Mouse (Mus musculus): ENCODE measurements around the gene 1700016C15Rik. TPM values are rescaled to one million over a fixed set of nuclear protein-coding genes. Genes with fewer than 3 reads are reported as not detected.
A peak's percentile ranks its signal among the peaks of the same experiment; 100 is the strongest.

The 1700016C15Rik gene
- polyA plus RNA-seq, 1 experiment from 2014 or later, result not detected

DNA sequence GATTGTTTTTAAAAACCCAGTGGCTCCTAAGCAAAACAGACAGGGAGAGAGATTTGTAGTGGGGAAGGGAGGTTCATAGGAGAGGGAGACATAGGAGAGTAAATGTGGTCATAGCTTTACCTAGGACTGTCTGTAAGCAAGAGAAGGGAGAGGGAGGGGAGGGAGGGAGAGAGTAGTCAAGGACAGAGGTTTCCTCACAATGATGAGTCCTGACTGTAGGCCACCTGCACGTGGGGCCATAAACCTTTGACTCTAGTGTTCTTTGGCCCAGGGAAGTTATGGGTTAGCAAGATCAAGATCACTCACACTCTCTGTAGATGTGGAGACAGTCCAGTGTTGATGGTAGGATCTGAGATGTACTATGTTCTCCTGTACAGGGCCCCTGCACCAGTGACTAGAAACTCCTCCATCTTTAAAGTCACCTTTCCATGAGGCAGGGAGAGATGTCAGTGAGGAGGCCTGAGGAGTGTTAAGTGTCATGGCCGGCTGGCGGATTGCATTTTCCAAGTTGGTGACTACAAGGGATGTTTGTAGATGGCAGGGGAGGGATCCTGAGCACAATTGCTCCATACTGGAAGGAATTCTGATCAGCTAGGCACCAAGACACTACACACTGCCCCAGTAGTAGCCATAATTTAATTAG is 1.6 kb upstream of the 1700016C15Rik start:
- H3K4me1 ChIP-seq (ENCODE audit: insufficient read depth), result no peaks in the 10 kb centered on the region; the same call in 1 of the 2 replicates
- TF ChIP-seq EP300 (IDR thresholded peaks at IDR 0.05; ENCODE audit: low read depth), result no peak
- TF ChIP-seq CTCF (IDR thresholded peaks at IDR 0.05; ENCODE audit: low read depth), result no peak
- no peak overlapping the region for H3K9ac ChIP-seq (replicated peaks)
- peaks cover 6% of the 10 kb centered on the region; the same call in 1 of the 2 replicates for H3K9me3 ChIP-seq (ENCODE audit: low read length)
- ATAC-seq (no peak), DNase-seq (no peak)
- H3K4me3 ChIP-seq (ENCODE audit: low read depth, low read length), result no peak overlapping the region
- no peak overlapping the region for H3K4me2 ChIP-seq (ENCODE audit: low read depth, low read length)
- no peak overlapping the region for H3K27ac ChIP-seq (ENCODE audit: low read depth)
- H3K27me3 ChIP-seq (ENCODE audit: insufficient read depth, low read length), result no peaks in the 10 kb centered on the region
- WGBS (ENCODE audit: insufficient replicate concordance), result 80% methylated on average over 3 of the region's 3 CpGs
- no peaks in the 10 kb centered on the region for H3K36me3 ChIP-seq (replicated peaks; ENCODE audit: insufficient read depth, low read length)

DNA sequence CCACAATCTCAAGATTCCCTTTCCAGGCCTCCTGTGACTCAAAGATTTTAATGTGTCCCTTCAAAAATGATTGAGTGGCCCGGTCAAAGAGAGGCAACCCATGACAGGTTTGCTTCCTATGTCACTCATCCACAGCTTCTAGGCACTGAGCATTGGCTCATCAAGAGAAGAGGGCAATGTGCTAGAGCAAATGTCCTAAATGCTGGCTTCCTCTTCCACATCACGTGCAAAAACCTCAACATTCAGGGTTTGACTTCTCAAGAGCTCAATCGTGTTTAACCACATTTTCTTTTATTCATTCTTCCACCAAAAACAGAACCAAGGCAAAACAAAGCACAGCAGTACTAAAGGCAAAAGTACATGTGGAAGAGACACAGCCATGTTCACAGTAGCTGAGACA is 2.4 kb downstream of the 1700016C15Rik start:
- Histone ChIP-seq H3K27ac (ENCODE audit: low read depth) (no peak overlapping the region), H3K4me1 (ENCODE audit: insufficient read depth) (no peaks in the 10 kb centered on the region), H3K4me3 (ENCODE audit: low read depth, low read length) (no peak overlapping the region), H3K9me3 (ENCODE audit: low read length) (peaks cover 6% of the 10 kb centered on the region; the same call in 1 of the 2 replicates), H3K36me3 (replicated peaks; ENCODE audit: insufficient read depth, low read length) (no peaks in the 10 kb centered on the region), H3K27me3 (ENCODE audit: insufficient read depth, low read length) (no peaks in the 10 kb centered on the region), H3K9ac (replicated peaks) (no peak overlapping the region), H3K4me2 (ENCODE audit: low read depth, low read length) (no peak overlapping the region)
- 68% methylated on average over 3 of the region's 3 CpGs for WGBS (ENCODE audit: insufficient replicate concordance)
- DNase-seq (no peak), ATAC-seq (no peak)
- TF ChIP-seq CTCF (IDR thresholded peaks at IDR 0.05; ENCODE audit: low read depth) (no peak), EP300 (IDR thresholded peaks at IDR 0.05; ENCODE audit: low read depth) (no peak)

DNA sequence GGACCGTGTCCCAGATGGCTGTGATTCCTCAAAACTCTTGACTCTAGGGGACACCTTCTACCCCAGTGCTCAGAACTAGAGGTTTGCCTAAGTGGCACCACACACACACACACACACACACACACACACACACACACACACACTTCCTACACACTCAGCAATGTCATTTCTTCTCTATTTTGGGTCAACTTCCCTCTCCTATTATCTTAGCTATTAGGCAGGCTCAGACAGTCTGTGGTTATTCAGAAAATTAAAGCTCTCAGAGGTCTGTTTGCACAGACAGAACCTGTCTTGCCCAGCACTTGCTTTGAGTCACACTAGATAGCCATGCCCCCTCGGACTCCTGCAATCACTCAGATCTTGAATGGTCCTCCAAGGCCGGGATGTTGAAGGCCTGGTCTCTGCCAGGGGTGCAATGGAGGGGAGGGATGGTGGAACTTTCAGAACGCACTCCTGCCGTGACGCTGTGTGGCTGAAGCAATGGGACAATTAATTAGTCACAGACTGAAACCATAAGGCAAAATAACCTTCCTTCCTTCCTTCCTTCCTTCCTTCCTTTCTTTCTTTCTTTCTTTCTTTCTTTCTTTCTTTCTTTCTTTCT is 8.0 kb downstream of the 1700016C15Rik start:
- ATAC-seq (no peak), DNase-seq (no peak)
- WGBS (ENCODE audit: insufficient replicate concordance), result 39% methylated on average over 6 of the region's 6 CpGs
- Histone ChIP-seq H3K4me2 (ENCODE audit: low read depth, low read length) (no peak overlapping the region), H3K27me3 (ENCODE audit: insufficient read depth, low read length) (no peaks in the 10 kb centered on the region), H3K9me3 (ENCODE audit: low read length) (no peaks in the 10 kb centered on the region), H3K9ac (replicated peaks) (no peak overlapping the region), H3K4me1 (ENCODE audit: insufficient read depth) (no peaks in the 10 kb centered on the region), H3K27ac (ENCODE audit: low read depth) (no peak overlapping the region), H3K36me3 (replicated peaks; ENCODE audit: insufficient read depth, low read length) (no peaks in the 10 kb centered on the region), H3K4me3 (ENCODE audit: low read depth, low read length) (no peak overlapping the region)
- TF ChIP-seq EP300 (IDR thresholded peaks at IDR 0.05; ENCODE audit: low read depth) (no peak), CTCF (IDR thresholded peaks at IDR 0.05; ENCODE audit: low read depth) (no peak)

DNA sequence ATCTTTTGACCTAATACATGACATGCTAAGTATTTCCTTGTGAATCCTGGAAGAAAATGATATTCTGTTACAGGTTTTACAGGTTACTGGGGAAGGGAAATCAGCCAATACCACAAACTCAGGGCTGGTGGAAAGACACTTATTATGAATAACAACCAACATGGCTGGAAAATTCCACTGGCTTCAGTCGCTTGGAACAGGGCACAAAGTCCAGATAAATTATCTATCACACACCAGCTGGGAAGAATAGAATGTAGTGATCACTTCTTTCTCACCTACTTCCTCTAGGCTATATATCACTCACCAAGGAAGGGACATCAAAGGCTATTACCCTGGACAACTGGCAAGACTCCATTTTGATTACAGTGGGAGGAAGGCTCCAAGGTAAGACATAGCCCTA is 11.1 kb downstream of the 1700016C15Rik start:
- Histone ChIP-seq H3K27ac (ENCODE audit: low read depth) (no peak overlapping the region), H3K27me3 (ENCODE audit: insufficient read depth, low read length) (no peaks in the 10 kb centered on the region), H3K9me3 (ENCODE audit: low read length) (no peaks in the 10 kb centered on the region), H3K9ac (replicated peaks) (no peak overlapping the region), H3K36me3 (replicated peaks; ENCODE audit: insufficient read depth, low read length) (no peaks in the 10 kb centered on the region), H3K4me3 (ENCODE audit: low read depth, low read length) (no peak overlapping the region), H3K4me2 (ENCODE audit: low read depth, low read length) (no peak overlapping the region), H3K4me1 (ENCODE audit: insufficient read depth) (no peaks in the 10 kb centered on the region)
- no peak for TF ChIP-seq CTCF (IDR thresholded peaks at IDR 0.05; ENCODE audit: low read depth)
- no peak for TF ChIP-seq EP300 (IDR thresholded peaks at IDR 0.05; ENCODE audit: low read depth)
- no peak for DNase-seq
- WGBS (ENCODE audit: insufficient replicate concordance), result 49% methylated on average over 1 of the region's 1 CpGs
- ATAC-seq, result no peak

DNA sequence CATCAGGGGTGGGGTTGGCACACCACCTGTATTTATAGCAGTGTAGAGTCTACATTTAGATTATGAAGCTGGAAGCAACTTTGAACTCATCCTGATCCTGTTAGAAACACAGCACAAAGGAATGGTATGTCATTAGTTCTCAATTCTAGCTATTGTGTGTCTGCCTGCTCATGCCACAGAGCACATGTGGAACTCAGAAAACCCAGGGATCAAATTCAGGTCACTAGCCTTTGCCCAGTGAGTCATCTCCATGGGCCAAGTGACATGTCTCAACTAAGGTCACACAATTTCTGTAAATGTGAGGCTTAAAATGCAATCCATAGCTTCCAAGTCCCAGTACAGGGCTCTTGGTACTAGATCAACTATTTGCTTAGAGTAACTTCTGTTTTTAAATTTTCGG is 12.5 kb downstream of the 1700016C15Rik start:
- H3K9me3 ChIP-seq (ENCODE audit: low read length), result no peaks in the 10 kb centered on the region
- DNase-seq, result no peak
- H3K9ac ChIP-seq (replicated peaks), result no peak overlapping the region
- WGBS (ENCODE audit: insufficient replicate concordance), result 56% methylated on average over 1 of the region's 1 CpGs
- H3K4me2 ChIP-seq (ENCODE audit: low read depth, low read length), result no peak overlapping the region
- no peaks in the 10 kb centered on the region for H3K27me3 ChIP-seq (ENCODE audit: insufficient read depth, low read length)
- H3K4me3 ChIP-seq (ENCODE audit: low read depth, low read length), result no peak overlapping the region
- H3K36me3 ChIP-seq (replicated peaks; ENCODE audit: insufficient read depth, low read length), result no peaks in the 10 kb centered on the region
- peak; percentile 66 for ATAC-seq
- no peaks in the 10 kb centered on the region for H3K4me1 ChIP-seq (ENCODE audit: insufficient read depth)
- no peak for TF ChIP-seq EP300 (IDR thresholded peaks at IDR 0.05; ENCODE audit: low read depth)
- no peak for TF ChIP-seq CTCF (IDR thresholded peaks at IDR 0.05; ENCODE audit: low read depth)
- no peak overlapping the region for H3K27ac ChIP-seq (ENCODE audit: low read depth)

DNA sequence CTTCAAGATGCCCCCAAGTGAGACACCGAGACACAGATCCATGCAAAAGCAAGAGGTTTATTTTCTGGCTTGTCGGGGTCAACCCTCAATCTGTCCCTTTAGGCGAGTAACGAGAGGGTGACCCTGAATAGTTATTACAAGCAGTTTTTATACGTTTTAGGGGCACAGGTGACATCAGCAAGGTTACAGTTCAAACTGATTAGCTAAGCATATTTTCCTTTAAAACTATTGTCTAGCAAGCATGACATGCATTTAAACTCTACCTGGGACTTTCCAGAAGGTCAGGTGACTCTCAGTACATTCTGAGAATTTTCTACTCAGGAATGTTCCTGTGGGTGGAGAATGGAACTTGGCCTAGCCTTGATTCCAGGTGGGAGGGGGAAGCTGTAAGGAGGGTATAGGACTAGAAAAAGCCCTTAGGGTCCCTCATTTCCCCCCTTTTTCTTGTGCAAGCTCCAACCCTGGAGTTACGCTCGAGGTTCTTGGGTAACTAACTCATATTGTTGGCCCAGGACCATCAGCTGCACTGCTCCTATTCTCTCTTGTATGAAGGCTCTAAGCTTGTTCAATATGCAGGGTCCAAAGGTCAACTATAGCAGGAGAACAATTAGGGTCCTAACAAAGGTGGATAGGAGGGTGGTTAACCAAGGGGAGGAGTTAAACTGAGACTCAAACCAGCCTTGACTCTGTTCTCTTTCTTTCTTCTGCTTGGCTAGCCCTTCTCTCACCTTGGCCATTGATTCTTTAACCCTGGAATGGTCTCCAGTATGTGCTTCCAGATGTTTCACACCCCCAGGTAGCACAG is 15.1 kb downstream of the 1700016C15Rik start:
- Histone ChIP-seq H3K27ac (ENCODE audit: low read depth) (no peak overlapping the region), H3K9ac (replicated peaks) (no peak overlapping the region), H3K27me3 (ENCODE audit: insufficient read depth, low read length) (no peaks in the 10 kb centered on the region), H3K4me2 (ENCODE audit: low read depth, low read length) (no peak overlapping the region), H3K9me3 (ENCODE audit: low read length) (peaks cover 7% of the 10 kb centered on the region), H3K4me1 (ENCODE audit: insufficient read depth) (no peaks in the 10 kb centered on the region), H3K4me3 (ENCODE audit: low read depth, low read length) (no peak overlapping the region), H3K36me3 (replicated peaks; ENCODE audit: insufficient read depth, low read length) (no peaks in the 10 kb centered on the region)
- ATAC-seq, result no peak
- DNase-seq, result no peak
- TF ChIP-seq CTCF (IDR thresholded peaks at IDR 0.05; ENCODE audit: low read depth), result no peak
- TF ChIP-seq EP300 (IDR thresholded peaks at IDR 0.05; ENCODE audit: low read depth), result no peak
- 71% methylated on average over 7 of the region's 7 CpGs for WGBS (ENCODE audit: insufficient replicate concordance)
